Mouse (Mus musculus) adrenal gland, postnatal 4 days (tissue): ENCODE measurements around the gene Car3. TPM values are rescaled to one million over a fixed set of nuclear protein-coding genes. Genes with fewer than 3 reads are reported as not detected.
A peak's percentile ranks its signal among the peaks of the same experiment; 100 is the strongest.
"Not testable (repeated sequence)": the region's sequence is repeated elsewhere in the genome, so short reads cannot be mapped to it uniquely, and the experiment has no call there.

Source experiments
- DNase-seq, 2 experiments: peaks; one replicate each; pipeline ENCODE4 v3.0.0; 2021 to 2022; ENCODE audit warnings: low spot score in 2 of 2, mixed read lengths in 2 of 2
- long read RNA-seq, 2 experiments: library from polyadenylated mRNA; stranded (forward); transcript quantifications; one replicate each; pipeline ENCODE4 v2.0.0; 2021
- total RNA-seq, 2 experiments: library from RNA; stranded (reverse); gene quantifications; 2 replicates each; pipeline ENCODE4 v1.2.3; 2021

Gene Car3
- 100 to 1,000 TPM; 819 to 922 TPM for total RNA-seq
- long read RNA-seq, experiment 1, transcript Car3-202 (2 exons, 1,395 nt) = minor isoform, 20 of 1,670 reads
- long read RNA-seq, experiment 1, transcript Car3-201 (7 exons, 1,679 nt) = major isoform, 1,550 of 1,670 reads
- long read RNA-seq, experiment 1, partial matches to known transcripts = 58 of 1,670 reads
- long read RNA-seq, experiment 1, other reads (novel, unspliced or antisense) = 41 of 1,670 reads
- long read RNA-seq, experiment 2, transcript Car3-203 (3 exons, 804 nt) = minor isoform, 5 of 1,981 reads
- long read RNA-seq, experiment 2, transcript Car3-201 (7 exons, 1,679 nt) = major isoform, 1,837 of 1,981 reads
- long read RNA-seq, experiment 2, transcript Car3-202 (2 exons, 1,395 nt) = minor isoform, 22 of 1,981 reads
- long read RNA-seq, experiment 2, partial matches to known transcripts = 58 of 1,981 reads
- long read RNA-seq, experiment 2, other reads (novel, unspliced or antisense) = 59 of 1,981 reads

DNA sequence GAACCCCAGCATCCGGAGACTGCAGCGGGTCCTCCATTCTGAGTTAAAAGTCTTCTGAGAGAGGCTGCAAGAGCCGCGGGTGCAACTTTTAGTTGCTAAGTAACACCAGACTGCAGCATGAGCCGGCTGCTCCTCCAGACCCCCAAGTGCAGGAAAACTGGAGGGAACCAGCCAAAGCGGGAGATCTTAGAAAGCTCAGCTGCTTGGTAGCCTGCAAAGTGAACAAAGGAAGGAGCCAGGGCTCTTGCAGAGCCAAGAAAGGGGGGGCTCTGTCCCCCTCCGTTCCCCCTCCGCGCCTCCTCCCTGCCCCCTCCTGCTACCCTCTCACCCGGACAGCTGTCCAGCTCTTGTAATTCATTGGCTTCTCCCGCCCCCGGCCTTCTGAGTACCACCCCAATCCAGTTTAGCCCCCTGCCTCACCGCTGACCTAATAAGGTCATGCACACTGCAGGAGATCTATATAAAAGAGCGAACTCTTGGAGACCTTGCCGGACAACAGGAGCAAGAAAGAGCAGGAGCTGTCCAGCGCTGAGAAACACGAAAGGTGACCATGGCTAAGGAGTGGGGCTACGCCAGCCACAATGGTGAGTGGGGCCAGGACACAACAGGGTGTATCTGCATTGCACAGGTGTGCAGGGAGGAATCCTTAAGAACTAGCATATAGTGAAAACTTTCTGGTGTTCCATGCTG, at the start of gene Car3:
Car3 (plus strand) TSS at position 491 of the 690 bp plus-strand sequence.
- DNase-seq = no peak

DNA sequence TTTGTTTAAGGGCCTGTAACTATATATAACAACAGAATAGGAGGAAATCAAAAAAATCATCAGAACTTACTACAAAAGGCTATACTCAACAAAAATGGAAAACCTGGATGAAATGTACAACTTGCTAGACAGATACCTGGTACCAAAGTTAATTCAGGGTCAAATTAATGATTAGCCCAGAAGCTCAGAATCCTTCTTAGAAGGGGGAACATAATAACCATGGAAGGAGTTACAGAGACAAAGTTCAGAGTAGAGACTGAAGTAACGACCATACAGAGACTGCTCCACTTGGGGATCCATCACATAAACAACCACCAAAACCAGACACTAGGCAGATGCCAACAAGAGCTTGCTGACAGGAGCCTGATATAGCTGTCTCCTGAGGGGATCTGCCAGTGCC, 47.9 kb upstream of the Car3 start:
- DNase-seq = not testable (repeated sequence)

DNA sequence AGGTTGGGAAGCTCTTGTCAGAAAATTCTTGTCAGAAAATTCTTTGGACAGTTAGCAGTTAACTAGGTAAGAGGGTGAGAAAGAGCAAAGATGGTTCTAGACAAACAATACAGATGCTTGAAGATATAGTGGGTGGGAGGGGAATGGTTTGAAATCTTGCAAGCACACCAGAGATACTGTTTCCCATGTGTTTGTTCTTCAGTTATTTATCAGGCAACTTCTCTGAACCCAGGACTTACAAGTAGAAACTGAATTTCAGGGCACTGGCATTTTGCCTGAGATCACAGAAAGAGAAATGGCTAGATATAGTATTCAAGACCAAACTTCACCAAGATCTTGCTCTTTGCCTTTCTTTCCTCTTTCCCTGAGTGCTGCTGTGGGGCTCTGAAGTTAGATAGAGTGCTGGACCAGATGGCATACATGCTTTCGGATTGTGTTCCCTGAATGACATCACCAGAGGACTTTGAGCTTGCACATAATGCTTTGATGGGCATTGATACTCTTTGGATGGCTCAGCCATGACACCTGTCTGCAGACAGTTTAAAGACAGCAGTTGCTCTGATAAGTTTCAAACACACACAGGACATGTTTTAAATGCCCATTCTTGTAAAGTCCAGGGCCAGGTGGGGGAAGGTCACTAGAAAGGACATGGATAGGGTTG, 43.3 kb upstream of the Car3 start:
- DNase-seq = no peak

DNA sequence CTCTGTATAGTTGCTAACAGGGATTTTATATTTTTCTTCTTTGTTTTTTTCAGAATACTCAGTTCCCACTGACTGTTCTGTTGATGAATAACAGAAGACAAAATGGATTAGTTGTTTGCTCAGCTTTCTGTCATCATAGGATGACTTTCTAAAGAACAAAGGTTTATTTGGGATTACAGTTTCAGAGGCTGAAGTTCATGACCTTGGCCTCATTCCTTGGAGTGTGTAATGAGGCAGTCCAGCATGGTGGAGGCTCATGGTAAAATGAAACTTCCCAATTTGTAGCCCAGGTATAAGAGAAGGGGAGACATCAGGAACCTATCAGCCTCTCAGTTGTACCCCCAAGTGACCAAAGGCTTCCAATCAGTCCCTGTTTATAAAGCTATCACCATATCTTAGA, 34.4 kb upstream of the Car3 start:
- DNase-seq = no peak

DNA sequence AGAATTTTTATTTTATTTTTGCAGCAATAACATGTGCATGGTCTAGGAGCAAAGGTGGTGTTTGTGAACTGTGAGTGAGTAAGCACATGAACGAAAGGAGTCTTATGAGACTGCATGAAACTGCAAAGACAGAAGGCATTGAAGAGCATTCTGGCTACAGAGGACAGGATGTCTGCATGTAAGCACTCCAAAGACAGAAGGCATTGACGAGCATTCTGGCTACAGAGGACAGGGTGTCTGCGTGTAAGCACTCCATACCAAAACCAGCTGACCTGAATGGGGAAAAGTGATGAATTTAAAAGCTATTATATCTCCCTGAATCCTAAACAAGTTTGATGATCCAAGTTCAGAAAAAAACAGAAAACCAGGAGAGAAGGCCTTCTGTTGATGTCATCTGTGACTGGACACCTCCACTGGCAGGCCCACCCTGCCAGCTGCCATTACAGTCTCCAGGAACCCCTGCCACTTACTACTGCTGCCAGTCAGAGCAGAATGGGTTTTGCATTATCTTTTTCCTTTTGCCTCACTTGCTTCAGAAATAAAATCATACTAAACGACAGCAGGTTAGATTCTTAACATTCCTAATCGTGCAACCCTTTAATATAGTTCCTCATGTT, 32.0 kb upstream of the Car3 start:
- no peak for DNase-seq

DNA sequence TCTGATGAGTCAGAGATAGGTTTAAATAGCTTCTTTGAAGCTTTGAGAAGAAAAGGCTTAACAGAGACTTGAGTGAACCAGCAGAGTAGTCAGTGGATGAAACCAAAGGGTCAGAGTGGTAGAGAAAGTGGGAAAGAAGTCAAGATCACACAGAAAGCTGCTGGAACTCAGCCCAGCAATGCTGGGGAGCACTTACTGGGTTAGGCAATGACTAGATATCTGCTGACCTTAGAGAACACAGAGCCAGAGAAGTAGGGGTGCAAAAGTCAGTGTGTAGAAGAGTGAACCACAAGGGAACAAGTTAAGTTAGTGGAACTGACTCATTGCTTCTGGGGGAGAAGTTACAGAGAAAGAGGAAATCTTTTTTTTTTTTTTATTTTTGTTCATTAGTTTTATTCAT, 30.5 kb upstream of the Car3 start:
- no peak for DNase-seq

DNA sequence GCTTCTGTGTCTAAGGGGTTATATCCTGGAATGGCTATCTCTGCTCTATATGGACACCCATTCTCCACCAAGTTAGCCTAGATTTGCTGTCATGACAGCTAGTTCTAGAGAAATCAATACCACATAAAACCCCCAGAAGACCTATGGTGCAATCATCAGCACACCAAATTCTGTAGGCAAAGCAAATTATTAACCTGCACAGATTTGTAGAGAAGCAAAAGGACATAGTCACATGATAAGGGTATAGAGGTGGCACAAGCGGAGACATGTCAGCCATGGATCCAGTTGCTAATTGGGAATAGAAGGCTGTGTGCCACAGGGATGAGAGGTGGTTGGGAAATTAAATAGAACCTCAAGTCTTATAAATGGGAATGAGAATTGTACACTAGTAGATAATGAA, 24.4 kb upstream of the Car3 start:
- no peak for DNase-seq

DNA sequence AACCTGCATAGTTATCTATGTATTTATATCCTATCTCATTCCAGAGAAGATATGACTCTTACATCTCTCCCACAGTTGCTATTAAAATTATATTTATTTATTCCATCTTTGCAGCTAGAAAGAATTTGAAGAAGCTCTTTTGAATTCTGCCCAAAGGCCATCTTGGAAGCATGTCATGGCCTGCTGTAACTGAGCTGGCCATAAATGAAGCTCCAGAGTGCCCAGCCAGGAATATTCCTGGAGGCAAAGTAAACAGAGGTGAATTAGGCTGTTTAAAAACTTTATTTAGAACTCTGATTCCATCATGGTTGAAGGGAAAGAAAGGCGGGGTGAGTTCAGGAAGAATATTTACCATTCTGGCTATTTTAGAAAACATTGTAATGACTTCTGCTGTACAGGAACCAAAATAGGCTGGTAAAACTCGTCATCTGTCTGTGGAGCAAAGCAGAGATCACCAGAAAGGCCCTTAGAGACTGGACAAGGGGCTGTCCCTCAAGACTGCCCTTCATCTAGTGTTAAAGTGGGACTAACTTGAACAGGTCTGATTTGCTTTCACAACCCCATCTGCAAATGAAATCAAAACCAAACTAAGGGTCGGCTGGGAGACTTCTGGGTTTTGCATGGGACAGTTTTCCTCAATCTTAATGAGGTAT, 23.7 kb upstream of the Car3 start:
- DNase-seq = no peak

DNA sequence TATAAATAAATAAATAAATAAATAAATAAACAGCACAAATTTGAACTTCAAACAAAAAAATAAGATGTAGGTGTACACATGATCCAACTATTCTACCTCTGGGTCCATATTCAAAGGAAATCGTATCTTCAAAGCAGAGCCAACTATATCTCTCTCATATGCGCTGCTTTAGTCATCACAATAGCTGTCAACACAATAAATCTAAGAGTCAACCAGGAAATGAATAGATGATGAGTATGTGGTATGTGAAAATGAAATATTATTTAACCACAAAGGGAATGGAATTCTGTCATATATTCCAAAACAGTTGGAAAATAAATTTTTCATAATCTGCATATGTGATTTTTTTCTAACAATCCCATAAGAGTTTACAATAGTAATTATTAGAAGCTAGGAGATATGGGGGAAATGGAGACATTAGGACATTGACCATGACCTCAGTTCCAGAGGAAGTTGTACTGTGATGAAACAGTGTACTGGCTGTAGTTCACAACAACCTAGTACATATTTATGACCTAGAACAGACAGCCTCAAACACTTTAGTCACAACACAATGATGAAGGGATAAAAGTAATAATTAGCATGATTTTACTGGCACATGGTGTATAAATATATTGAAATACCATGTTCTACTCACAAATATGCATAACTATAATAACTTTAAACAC, 14.6 kb upstream of the Car3 start:
- DNase-seq = no peak

DNA sequence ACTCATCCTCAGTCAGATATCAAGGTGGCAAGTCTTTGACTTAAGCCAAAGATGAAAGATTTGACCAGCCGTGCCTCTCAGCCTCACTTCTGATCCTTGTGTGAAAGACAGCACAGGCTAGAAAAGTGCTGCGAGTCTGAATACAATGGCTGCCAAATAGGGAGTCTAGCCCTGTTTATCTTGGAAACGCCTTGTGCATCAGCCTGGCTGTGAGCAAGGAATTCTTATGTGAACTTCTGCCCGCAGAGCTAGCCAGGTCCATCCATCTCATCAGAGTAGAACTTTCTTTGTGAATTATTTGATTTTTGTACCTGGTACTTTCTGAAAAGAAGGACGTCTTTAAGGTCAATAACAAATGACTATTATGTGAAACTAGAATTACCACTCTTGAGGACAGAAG, 9.3 kb upstream of the Car3 start:
- DNase-seq = no peak

DNA sequence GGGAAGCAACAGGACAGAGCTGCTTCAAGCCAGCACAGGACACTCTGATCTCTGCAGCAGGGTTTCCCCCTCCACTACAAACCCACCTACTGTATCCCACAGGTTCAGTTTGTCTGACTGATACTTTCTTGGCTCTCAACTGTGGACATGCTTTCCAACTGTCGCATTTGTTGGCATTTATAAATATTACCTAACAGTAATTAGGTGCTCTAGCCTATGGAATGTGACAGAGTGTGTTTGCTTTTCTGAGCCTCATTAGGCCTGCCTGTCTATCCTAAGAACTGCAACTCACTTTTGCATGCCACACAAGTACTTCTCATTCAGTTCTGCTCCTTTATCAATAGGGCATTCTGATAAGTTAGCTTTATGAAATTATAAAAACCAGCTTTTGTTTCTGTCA, 8.9 kb upstream of the Car3 start:
- no peak for DNase-seq

DNA sequence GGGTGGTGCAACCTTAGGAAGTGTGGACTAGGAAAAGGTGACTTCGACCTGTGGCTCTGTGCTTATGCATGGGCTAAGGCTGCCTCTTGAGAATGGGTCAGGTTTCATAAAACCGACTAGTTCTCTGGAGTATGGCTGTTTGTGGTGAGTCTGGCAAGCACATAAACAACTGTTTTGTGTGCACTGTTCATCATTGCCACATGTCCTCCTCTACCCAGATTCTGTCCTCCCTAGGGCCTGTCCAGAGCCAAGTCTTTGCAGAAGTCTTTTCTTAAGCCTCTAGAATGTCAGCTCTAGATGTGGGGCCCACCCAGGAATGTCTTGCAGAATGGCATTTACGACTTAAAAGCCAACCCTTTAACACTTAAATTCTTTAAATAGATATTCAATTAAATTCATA, 5.4 kb upstream of the Car3 start:
- DNase-seq = no peak

DNA sequence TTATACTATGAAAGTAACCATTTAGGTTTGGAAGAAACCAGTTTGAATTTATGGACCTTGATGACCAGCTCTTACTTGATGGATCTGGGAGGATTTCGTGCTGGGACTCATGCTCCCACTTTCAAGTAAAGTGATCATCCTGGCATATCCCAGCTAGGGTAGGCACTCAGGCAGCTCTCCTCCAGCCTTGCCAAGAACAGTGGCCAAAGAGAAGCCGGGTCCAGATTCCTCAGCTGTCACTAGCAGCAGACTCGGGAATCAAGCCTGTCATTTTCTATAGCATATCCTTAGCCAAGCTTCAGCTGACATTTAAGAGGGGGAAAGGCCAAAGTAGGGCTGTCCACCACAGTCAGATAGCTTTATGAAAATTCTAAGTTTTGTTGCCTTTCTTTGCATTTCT, 3.0 kb upstream of the Car3 start:
- no peak for DNase-seq

DNA sequence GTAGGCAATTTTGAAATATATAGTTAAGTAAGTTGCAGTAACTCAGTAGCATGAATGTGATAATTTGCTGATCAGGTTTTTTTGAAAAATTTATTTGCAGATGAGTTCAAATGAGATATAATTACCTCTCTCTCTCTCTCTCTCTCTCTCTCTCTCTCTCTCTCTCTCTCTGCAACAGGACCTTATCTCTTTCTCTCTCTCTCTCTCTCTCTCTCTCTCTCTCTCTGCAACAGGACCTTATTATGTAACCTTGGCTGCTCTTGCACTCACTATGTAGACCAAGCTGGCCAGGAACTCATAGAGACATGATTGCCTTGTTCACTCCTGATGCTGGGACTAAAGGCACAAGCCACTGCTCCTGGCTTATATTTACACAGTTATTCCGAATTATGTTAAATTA, 2.1 kb upstream of the Car3 start:
- DNase-seq = no peak

DNA sequence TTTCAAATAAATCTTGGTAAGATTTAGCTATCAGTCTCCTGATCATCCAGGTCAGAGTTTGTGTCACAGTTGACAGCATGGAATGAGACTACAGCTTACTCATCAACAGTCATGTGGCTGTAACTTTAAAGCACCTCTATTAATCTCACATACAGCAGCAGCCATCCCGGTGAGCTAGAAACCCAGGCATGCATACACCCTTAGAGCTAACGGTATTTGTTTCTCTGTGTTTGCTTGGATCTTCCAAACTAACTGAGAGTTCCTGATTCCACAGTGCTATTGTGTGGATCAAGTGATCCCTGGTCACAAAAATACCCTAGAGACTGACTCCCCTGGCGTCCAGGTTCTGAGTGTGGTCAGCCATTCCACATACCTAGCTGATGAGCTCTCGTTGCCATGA, 1.5 kb upstream of the Car3 start:
- DNase-seq = no peak

DNA sequence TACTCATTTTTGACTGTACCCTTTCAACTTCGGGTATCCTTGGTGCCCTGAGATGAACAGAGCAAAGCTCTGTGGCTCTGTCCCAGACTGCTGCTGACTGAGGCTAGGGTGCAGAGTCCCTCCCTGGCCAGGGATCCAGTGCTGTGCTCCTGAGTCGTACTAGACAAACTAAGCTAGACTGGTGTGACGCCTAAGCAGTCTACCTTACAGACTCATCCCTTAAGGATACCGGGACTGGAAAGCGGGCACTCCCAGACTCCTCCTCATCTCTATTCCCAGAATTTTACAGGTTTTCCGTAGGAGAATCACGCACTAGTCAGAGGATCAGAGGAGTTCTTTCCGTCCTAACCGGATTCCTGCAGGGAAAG, 674 bp upstream of the Car3 start:
- no peak for DNase-seq

DNA sequence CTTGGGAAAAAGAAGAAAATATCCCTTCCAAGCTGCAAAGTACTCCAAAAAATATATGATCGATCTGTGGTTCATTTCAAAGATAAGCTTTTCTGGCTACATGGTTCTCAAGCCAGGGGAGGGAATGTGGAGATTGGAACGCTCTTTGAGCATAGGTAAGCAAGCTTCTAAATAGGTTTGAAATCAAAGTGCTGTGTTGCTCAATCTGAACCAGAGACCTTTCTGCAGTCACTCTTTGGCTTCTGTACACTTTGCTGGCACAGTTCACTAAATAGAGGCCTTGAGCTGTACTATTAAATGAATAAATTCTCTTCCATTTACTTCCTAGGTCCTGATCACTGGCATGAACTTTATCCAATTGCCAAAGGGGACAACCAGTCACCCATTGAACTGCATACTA, 610 bp downstream of the Car3 start:
- no peak for DNase-seq

DNA sequence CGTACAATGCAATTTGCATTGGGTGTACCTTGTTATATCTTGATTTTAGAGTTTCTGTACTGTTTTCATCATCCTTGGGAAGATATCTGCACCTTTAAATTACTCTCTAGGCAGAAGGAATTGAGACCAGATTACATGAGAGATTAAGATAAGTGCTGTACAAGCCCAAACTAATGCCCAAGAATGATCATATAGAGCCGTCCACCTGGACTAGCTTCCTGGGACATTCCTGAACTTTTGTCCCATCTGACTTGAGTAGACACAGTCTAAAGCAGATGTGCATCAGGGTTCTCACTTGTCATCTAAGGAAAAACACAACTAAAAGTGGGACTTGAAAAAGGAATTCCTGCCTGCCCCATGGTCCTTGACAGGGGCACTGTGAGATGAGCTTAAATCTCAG, 2.6 kb downstream of the Car3 start:
- DNase-seq = no peak

DNA sequence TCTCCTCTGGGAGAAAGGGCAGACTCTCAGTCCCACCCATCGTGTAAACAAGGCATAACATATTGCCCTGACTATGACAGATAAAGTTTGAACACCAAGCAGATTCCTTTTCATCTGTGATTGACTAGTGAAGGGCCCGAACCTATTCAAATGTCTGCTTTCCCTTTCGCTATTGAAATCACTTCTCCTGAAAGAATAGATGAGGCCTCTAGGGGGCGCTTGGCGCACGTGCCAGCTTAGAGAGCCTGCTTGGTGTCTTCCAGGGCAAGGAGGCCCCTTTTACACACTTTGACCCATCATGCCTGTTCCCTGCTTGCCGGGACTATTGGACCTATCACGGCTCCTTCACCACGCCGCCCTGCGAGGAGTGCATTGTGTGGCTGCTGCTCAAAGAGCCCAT, 6.5 kb downstream of the Car3 start:
- peak; percentile 45 to 46 for DNase-seq

DNA sequence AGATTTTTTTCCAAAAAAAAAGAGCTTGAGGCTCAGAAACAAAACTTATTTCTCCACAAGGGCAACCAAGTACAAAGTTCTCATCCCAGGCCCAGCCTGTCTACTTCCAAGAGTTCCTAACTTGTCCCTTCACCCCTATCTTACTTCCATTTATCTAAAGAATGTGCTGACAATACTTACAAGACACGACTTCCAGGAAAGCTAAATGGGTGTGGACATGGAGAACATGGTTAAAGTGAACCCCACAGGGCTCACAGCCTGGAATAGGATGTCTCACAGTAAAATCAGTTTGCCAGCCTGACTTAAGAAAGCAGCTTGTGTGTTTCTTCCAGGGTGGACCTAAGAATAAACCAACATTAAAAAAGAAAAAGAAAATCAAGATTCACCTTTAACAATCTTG, 7.2 kb downstream of the Car3 start:
- DNase-seq = no peak

DNA sequence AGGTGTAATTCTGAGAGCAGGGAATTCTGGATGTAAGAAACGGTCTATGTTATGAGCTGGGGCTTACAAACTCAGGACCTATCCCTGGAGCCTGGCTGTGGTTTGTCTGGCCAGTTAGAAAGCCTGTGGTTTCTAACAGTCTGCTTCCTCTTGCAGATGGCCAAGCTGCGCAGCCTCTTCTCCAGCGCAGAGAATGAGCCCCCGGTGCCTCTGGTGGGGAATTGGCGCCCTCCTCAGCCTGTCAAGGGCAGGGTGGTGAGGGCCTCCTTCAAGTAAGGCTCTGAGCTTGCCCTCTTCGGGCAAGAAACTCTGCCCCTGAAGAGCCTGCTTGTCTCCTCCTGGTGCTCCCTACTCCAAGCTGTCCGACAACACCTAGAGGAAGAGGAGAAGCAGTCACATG, 8.1 kb downstream of the Car3 start:
- no peak for DNase-seq
